Mouse (Mus musculus): ENCODE results near the gene Ccr4. TPM values are rescaled to one million over a fixed set of nuclear protein-coding genes. Genes with fewer than 3 reads are reported as not detected.

Gene Ccr4
- total and polyA plus RNA-seq, 2 experiments, result 0.09 to 0.29 TPM

DNA sequence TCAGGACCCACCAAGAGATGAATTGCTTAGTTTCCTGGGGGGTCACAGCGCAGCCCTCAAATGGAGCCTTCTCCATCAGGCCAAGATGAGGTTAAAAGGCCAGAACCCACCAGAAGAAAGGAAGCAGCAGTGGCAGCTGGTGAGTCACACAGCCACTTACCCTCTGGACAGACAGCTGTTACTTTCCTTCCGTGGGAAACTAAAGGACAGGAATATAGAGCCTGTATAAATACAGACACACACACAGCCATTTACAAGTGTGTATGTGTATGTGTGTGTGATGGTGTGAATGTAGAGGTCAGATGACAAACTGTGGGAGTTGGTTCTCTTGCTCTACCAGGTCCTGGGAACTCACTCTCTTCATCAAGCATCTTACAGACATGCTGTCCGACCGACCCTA is 1.8 kb upstream of the Ccr4 start:
- DNase-seq (ENCODE audit: extremely low read depth, low read depth, low spot score), result no peak
- Histone ChIP-seq H3K27me3 (ENCODE audit: control insufficient read depth, insufficient read depth, low read length) (no peaks in the 10 kb centered on the region), H3K36me3 (ENCODE audit: control insufficient read depth, insufficient read depth, low read length) (no peaks in the 10 kb centered on the region), H3K4me3 (ENCODE audit: insufficient read depth, low read depth, low read length) (no peak overlapping the region), H3K79me2 (ENCODE audit: control insufficient read depth, insufficient read depth, low read length) (no peaks in the 10 kb centered on the region), H3K27ac (replicated peaks; ENCODE audit: insufficient read depth, low read depth, low read length) (no peak overlapping the region), H3K9ac (ENCODE audit: low read depth, low read length) (no peak overlapping the region), H3K4me1 (ENCODE audit: control insufficient read depth, insufficient read depth, low read length) (no peaks in the 10 kb centered on the region)
- 82% methylated on average over 4 of the region's 4 CpGs for WGBS
- TF ChIP-seq CTCF (IDR thresholded peaks at IDR 0.05; ENCODE audit: low read depth, low read length), result no peak
- no peak for TF ChIP-seq POLR2A (IDR thresholded peaks at IDR 0.05; ENCODE audit: extremely low read depth, insufficient read depth, low read length)

GRCm38 (mm10) chr9:114502711-114503427 is 1.8 kb downstream of the Ccr4 start:
- TF ChIP-seq CTCF (IDR thresholded peaks at IDR 0.05; ENCODE audit: low read depth, low read length) (no peak), POLR2A (IDR thresholded peaks at IDR 0.05; ENCODE audit: extremely low read depth, insufficient read depth, low read length) (no peak)
- WGBS, result 65% methylated on average over 15 of the region's 15 CpGs
- DNase-seq (ENCODE audit: extremely low read depth, low read depth, low spot score), result no peak

GRCm38 (mm10) chr9:114501913-114502312 is 2.8 kb downstream of the Ccr4 start:
- no peak overlapping the region for H3K9ac ChIP-seq (ENCODE audit: low read depth, low read length)
- H3K36me3 ChIP-seq (ENCODE audit: control insufficient read depth, insufficient read depth, low read length), result no peaks in the 10 kb centered on the region
- 98% methylated on average over 11 of the region's 11 CpGs for WGBS
- H3K27me3 ChIP-seq (ENCODE audit: control insufficient read depth, insufficient read depth, low read length), result no peaks in the 10 kb centered on the region
- DNase-seq (ENCODE audit: extremely low read depth, low read depth, low spot score), result no peak
- no peaks in the 10 kb centered on the region for H3K4me1 ChIP-seq (ENCODE audit: control insufficient read depth, insufficient read depth, low read length)
- TF ChIP-seq POLR2A (IDR thresholded peaks at IDR 0.05; ENCODE audit: extremely low read depth, insufficient read depth, low read length), result no peak
- no peak for TF ChIP-seq CTCF (IDR thresholded peaks at IDR 0.05; ENCODE audit: low read depth, low read length)
- no peaks in the 10 kb centered on the region for H3K79me2 ChIP-seq (ENCODE audit: control insufficient read depth, insufficient read depth, low read length)
- no peak overlapping the region for H3K27ac ChIP-seq (replicated peaks; ENCODE audit: insufficient read depth, low read depth, low read length)
- H3K4me3 ChIP-seq (ENCODE audit: insufficient read depth, low read depth, low read length), result no peak overlapping the region

More at GRCm38 (mm10) chr9:114502711-114503427, 1.8 kb downstream of the Ccr4 start:
- H3K4me1 ChIP-seq (ENCODE audit: control insufficient read depth, insufficient read depth, low read length), result no peaks in the 10 kb centered on the region
- H3K36me3 ChIP-seq (ENCODE audit: control insufficient read depth, insufficient read depth, low read length), result no peaks in the 10 kb centered on the region
- no peaks in the 10 kb centered on the region for H3K27me3 ChIP-seq (ENCODE audit: control insufficient read depth, insufficient read depth, low read length)
- H3K4me3 ChIP-seq (ENCODE audit: insufficient read depth, low read depth, low read length), result no peak overlapping the region
- H3K79me2 ChIP-seq (ENCODE audit: control insufficient read depth, insufficient read depth, low read length), result no peaks in the 10 kb centered on the region
- no peak overlapping the region for H3K27ac ChIP-seq (replicated peaks; ENCODE audit: insufficient read depth, low read depth, low read length)
- no peak overlapping the region for H3K9ac ChIP-seq (ENCODE audit: low read depth, low read length)

- WGBS, result 93% methylated on average over 7 of the region's 7 CpGs
- Histone ChIP-seq H3K4me3 (ENCODE audit: insufficient read depth, low read depth, low read length) (no peak overlapping the region), H3K79me2 (ENCODE audit: control insufficient read depth, insufficient read depth, low read length) (no peaks in the 10 kb centered on the region), H3K36me3 (ENCODE audit: control insufficient read depth, insufficient read depth, low read length) (no peaks in the 10 kb centered on the region), H3K9ac (ENCODE audit: low read depth, low read length) (no peak overlapping the region), H3K27ac (replicated peaks; ENCODE audit: insufficient read depth, low read depth, low read length) (no peak overlapping the region), H3K4me1 (ENCODE audit: control insufficient read depth, insufficient read depth, low read length) (no peaks in the 10 kb centered on the region), H3K27me3 (ENCODE audit: control insufficient read depth, insufficient read depth, low read length) (no peaks in the 10 kb centered on the region)
- TF ChIP-seq POLR2A (IDR thresholded peaks at IDR 0.05; ENCODE audit: extremely low read depth, insufficient read depth, low read length) (no peak), CTCF (IDR thresholded peaks at IDR 0.05; ENCODE audit: low read depth, low read length) (no peak)
- no peak for DNase-seq (ENCODE audit: extremely low read depth, low read depth, low spot score)
Measured at GRCm38 (mm10) chr9:114501111-114501510, 3.6 kb downstream of the Ccr4 start.

- 23% methylated on average over 15 of the region's 15 CpGs for WGBS
- no peak overlapping the region for H3K27ac ChIP-seq (replicated peaks; ENCODE audit: insufficient read depth, low read depth, low read length)
Measured at GRCm38 (mm10) chr9:114499783-114500515, 4.8 kb downstream of the Ccr4 start.

DNA sequence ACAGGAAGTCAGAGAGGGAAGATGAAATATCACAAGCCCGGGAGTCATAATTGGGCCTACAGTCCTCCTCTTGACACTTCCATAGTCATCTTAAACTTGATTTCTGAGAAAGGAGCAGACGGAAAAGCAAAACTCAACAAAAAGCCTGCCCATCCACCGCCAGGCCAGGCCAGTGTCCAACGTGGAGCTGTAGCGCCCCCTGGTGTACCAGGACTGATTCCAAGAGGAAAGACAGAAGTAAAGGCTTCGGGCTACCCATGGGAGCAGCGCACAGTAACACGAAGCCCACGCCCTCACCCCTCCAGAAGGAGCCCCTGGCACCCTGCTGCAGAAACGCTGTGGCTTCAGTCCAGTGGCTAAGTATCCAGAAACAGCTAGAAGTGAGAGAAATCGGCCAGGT is 6.5 kb downstream of the Ccr4 start:
- H3K27ac ChIP-seq (replicated peaks; ENCODE audit: insufficient read depth, low read depth, low read length), result no peak overlapping the region
- 6% methylated on average over 11 of the region's 11 CpGs for WGBS

More at GRCm38 (mm10) chr9:114499783-114500515, 4.8 kb downstream of the Ccr4 start:
- H3K4me3 ChIP-seq (ENCODE audit: insufficient read depth, low read depth, low read length), result no peak overlapping the region
- no peak overlapping the region for H3K9ac ChIP-seq (ENCODE audit: low read depth, low read length)
- H3K79me2 ChIP-seq (ENCODE audit: control insufficient read depth, insufficient read depth, low read length), result no peaks in the 10 kb centered on the region
- TF ChIP-seq CTCF (IDR thresholded peaks at IDR 0.05; ENCODE audit: low read depth, low read length) (peak; percentile 53), POLR2A (IDR thresholded peaks at IDR 0.05; ENCODE audit: extremely low read depth, insufficient read depth, low read length) (no peak)
- no peaks in the 10 kb centered on the region for H3K27me3 ChIP-seq (ENCODE audit: control insufficient read depth, insufficient read depth, low read length)
- H3K36me3 ChIP-seq (ENCODE audit: control insufficient read depth, insufficient read depth, low read length), result no peaks in the 10 kb centered on the region
- DNase-seq (ENCODE audit: extremely low read depth, low read depth, low spot score), result peak; percentile 34
- no peaks in the 10 kb centered on the region for H3K4me1 ChIP-seq (ENCODE audit: control insufficient read depth, insufficient read depth, low read length)

More for the DNA sequence above, 6.5 kb downstream of the Ccr4 start:
- peak; percentile 39 for DNase-seq (ENCODE audit: extremely low read depth, low read depth, low spot score)
- TF ChIP-seq POLR2A (IDR thresholded peaks at IDR 0.05; ENCODE audit: extremely low read depth, insufficient read depth, low read length) (no peak), CTCF (IDR thresholded peaks at IDR 0.05; ENCODE audit: low read depth, low read length) (peak; percentile 95)
- no peak overlapping the region for H3K9ac ChIP-seq (ENCODE audit: low read depth, low read length)
- H3K4me1 ChIP-seq (ENCODE audit: control insufficient read depth, insufficient read depth, low read length), result no peaks in the 10 kb centered on the region
- no peaks in the 10 kb centered on the region for H3K27me3 ChIP-seq (ENCODE audit: control insufficient read depth, insufficient read depth, low read length)
- no peaks in the 10 kb centered on the region for H3K36me3 ChIP-seq (ENCODE audit: control insufficient read depth, insufficient read depth, low read length)
- no peaks in the 10 kb centered on the region for H3K79me2 ChIP-seq (ENCODE audit: control insufficient read depth, insufficient read depth, low read length)
- no peak overlapping the region for H3K4me3 ChIP-seq (ENCODE audit: insufficient read depth, low read depth, low read length)
